Mouse (Mus musculus): ENCODE data around the gene Cetn3. TPM values are rescaled to one million over a fixed set of nuclear protein-coding genes. Genes with fewer than 3 reads are reported as not detected.

Cetn3 gene
- polyA plus RNA-seq, 1 experiment from 2014 or later: 164 TPM

DNA sequence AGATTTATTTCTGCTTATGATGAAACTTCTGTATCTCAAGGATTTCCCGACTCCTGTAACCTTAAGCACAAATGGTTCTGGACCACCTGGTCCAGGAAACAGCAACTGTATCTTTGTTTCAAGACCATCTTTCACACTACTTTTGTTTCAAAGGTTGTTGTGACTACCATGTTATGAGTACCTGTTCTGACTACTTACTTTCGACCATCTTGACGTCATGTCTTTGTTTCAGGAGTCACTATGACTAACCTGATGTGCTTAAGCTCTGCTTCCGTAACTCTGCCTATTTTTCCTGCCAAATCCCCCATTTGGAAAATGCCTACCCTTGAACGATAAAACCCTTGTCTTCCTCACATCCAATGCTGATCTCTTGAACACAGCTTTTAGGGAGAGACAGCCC, 55.1 kb downstream of the Cetn3 start:
- H3K9me3 ChIP-seq (ENCODE audit: control insufficient read depth, low read length): no peaks in the 10 kb centered on the region
- H3K4me2 ChIP-seq (ENCODE audit: low read depth, low read length): no peak overlapping the region
- H3K4me1 ChIP-seq (ENCODE audit: control insufficient read depth, insufficient read depth, low read length): no peaks in the 10 kb centered on the region
- ATAC-seq: no peak
- H3K36me3 ChIP-seq (ENCODE audit: control insufficient read depth, insufficient read depth, low read length): no peaks in the 10 kb centered on the region
- 88% methylated on average over 5 of the region's 5 CpGs for WGBS
- H3K27ac ChIP-seq (ENCODE audit: low read length): no peak overlapping the region
- no peak overlapping the region for H3K9ac ChIP-seq (ENCODE audit: low read depth, low read length)
- H3K27me3 ChIP-seq (replicated peaks; ENCODE audit: control insufficient read depth, insufficient read depth, low read length): no peaks in the 10 kb centered on the region
- H3K4me3 ChIP-seq (ENCODE audit: low read length): no peak overlapping the region

DNA sequence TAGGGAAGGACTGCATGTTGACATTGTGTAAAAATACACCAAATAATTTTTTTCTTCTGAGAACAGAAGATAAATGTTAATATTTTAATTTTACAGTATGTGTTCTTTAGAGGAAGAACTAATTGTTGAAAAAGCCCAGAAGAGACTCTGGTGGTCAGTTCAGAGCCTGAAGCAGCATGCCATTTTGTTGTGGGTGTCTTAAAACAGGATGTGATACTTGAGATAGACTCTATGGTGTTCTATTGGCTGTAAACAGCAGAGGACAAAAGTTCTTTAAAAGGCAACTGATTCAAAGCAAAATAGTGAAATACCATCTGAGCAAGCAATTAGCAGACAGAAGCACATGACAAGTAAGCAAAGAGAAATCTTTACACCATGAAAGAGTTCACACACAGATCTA, 56.1 kb downstream of the Cetn3 start:
- Histone ChIP-seq H3K27ac (ENCODE audit: low read length) (no peak overlapping the region), H3K4me1 (ENCODE audit: control insufficient read depth, insufficient read depth, low read length) (no peaks in the 10 kb centered on the region), H3K27me3 (replicated peaks; ENCODE audit: control insufficient read depth, insufficient read depth, low read length) (no peaks in the 10 kb centered on the region), H3K4me2 (ENCODE audit: low read depth, low read length) (no peak overlapping the region), H3K4me3 (ENCODE audit: low read length) (no peak overlapping the region), H3K36me3 (ENCODE audit: control insufficient read depth, insufficient read depth, low read length) (no peaks in the 10 kb centered on the region), H3K9me3 (ENCODE audit: control insufficient read depth, low read length) (no peaks in the 10 kb centered on the region), H3K9ac (ENCODE audit: low read depth, low read length) (no peak overlapping the region)
- ATAC-seq: no peak

DNA sequence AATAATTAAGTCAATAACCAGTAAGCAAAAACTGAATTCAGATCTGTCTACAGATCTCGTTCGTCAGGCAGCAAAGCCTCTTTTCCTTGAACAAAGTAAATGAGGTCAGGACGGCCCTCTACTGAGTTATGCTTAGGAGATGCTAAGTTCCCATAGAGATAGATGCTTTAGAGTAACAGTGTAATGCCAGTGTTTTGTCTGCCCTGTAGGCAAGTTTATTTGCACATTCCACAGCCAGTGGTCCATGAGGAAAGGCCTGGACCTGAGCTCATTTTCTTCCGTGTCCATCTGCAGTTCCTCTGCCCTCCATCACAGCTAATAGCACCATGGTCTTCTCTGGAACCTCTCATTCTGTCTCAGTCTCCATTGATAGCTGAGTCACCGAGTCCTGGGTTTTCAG, 57.4 kb downstream of the Cetn3 start:
- no peaks in the 10 kb centered on the region for H3K4me1 ChIP-seq (ENCODE audit: control insufficient read depth, insufficient read depth, low read length)
- WGBS: 73% methylated on average over 5 of the region's 5 CpGs
- no peak overlapping the region for H3K9ac ChIP-seq (ENCODE audit: low read depth, low read length)
- no peaks in the 10 kb centered on the region for H3K9me3 ChIP-seq (ENCODE audit: control insufficient read depth, low read length)
- H3K27me3 ChIP-seq (replicated peaks; ENCODE audit: control insufficient read depth, insufficient read depth, low read length): no peaks in the 10 kb centered on the region
- no peak for ATAC-seq
- H3K27ac ChIP-seq (ENCODE audit: low read length): no peak overlapping the region
- H3K36me3 ChIP-seq (ENCODE audit: control insufficient read depth, insufficient read depth, low read length): no peaks in the 10 kb centered on the region
- H3K4me2 ChIP-seq (ENCODE audit: low read depth, low read length): no peak overlapping the region
- no peak overlapping the region for H3K4me3 ChIP-seq (ENCODE audit: low read length)

- no peaks in the 10 kb centered on the region for H3K36me3 ChIP-seq (ENCODE audit: control insufficient read depth, insufficient read depth, low read length)
- H3K9ac ChIP-seq (ENCODE audit: low read depth, low read length): no peak overlapping the region
- no peaks in the 10 kb centered on the region for H3K4me1 ChIP-seq (ENCODE audit: control insufficient read depth, insufficient read depth, low read length)
- H3K9me3 ChIP-seq (ENCODE audit: control insufficient read depth, low read length): no peaks in the 10 kb centered on the region
- no peak overlapping the region for H3K27ac ChIP-seq (ENCODE audit: low read length)
- ATAC-seq: no peak
- no peak overlapping the region for H3K4me3 ChIP-seq (ENCODE audit: low read length)
- 80% methylated on average over 5 of the region's 5 CpGs for WGBS
- H3K4me2 ChIP-seq (ENCODE audit: low read depth, low read length): no peak overlapping the region
- H3K27me3 ChIP-seq (replicated peaks; ENCODE audit: control insufficient read depth, insufficient read depth, low read length): no peaks in the 10 kb centered on the region
These were observed 57.8 kb downstream of the Cetn3 start for GRCm38 (mm10) chr13:81840646-81841045.

DNA sequence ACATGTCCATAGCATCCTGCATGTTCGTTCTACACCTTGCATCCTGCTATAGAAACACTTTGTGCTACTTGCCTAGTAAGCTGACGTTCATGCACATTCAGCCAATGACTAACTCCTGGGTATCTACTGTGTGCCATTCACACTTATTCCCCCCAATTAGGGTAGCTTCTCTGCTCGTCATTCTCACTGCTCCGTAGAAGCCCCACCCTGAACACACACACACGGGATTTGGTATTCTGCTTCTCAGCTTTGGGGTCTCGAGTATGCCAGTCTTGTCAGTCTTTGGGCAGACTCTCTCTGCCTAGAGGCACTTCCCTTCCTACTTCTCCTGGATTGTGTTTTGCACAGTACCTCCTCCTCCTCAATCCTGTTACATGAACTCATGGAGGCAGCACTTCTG, 59.4 kb downstream of the Cetn3 start:
- no peak overlapping the region for H3K4me3 ChIP-seq (ENCODE audit: low read length)
- no peaks in the 10 kb centered on the region for H3K4me1 ChIP-seq (ENCODE audit: control insufficient read depth, insufficient read depth, low read length)
- 79% methylated on average over 6 of the region's 6 CpGs for WGBS
- H3K4me2 ChIP-seq (ENCODE audit: low read depth, low read length): no peak overlapping the region
- ATAC-seq: no peak
- no peak overlapping the region for H3K9ac ChIP-seq (ENCODE audit: low read depth, low read length)
- no peaks in the 10 kb centered on the region for H3K27me3 ChIP-seq (replicated peaks; ENCODE audit: control insufficient read depth, insufficient read depth, low read length)
- no peaks in the 10 kb centered on the region for H3K36me3 ChIP-seq (ENCODE audit: control insufficient read depth, insufficient read depth, low read length)
- H3K9me3 ChIP-seq (ENCODE audit: control insufficient read depth, low read length): no peaks in the 10 kb centered on the region
- no peak overlapping the region for H3K27ac ChIP-seq (ENCODE audit: low read length)

Other genes starting within 250 kb of the Cetn3 start
- 0.56 and 0.73 TPM in 2 replicates for gene Adgrv1, start 149.9 kb upstream of the Cetn3 start, polyA plus RNA-seq (2015; fragmentation: Nextera tagmentation; extraction: Ambion mirVana)
- gene Lysmd3, start 125.4 kb upstream of the Cetn3 start, polyA plus RNA-seq (2015; fragmentation: Nextera tagmentation; extraction: Ambion mirVana): 23.7 and 24.7 TPM in 2 replicates
- gene Polr3g, start 72.1 kb upstream of the Cetn3 start, polyA plus RNA-seq (2015; fragmentation: Nextera tagmentation; extraction: Ambion mirVana): 11.9 and 15.2 TPM in 2 replicates
- 8.8 and 8.9 TPM in 2 replicates for gene Mblac2, start 71.7 kb upstream of the Cetn3 start, polyA plus RNA-seq (2015; fragmentation: Nextera tagmentation; extraction: Ambion mirVana)